Mouse (Mus musculus) B cell, adult 2 months (primary cell): ENCODE data around the gene Dhx35.

Experiments used
- DNase-seq, 2 experiments: peaks; one replicate each; pipeline ENCODE4 v3.0.0; 2022

Gene Dhx35

DNA sequence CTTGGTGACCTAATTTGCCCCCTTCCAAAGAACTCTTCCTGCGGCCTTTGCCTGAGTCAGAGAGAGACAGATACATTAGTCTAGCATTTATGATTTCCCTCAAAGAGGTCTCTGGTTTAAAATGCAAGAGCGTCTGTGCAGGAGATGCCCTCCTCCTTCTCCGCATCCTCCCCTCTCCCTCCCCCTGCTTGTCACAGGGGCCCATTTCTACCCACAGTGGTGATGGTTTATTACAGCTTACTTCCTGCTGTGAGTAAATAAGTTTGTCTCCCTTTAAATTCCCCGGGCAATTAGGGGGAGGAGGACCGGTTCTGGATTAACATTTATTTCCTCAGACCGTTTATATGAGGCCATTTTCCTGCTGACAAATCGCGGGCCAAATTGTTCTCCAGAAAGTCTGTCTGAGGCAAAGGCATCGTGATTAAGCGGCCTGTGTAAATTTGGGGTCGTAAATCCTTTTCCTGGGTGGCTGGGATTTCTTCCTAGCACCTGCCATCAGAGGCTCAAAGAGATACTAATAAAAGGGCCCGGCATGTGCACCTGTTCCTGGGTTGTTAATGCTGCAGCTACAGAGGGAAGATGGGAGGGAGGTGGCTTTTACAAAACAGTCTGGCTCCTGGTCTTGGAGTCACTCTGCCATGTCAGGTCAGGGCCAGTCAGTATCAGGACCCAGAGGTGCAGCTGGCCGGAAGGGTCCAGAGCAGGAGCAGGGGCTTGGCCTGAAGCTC, 104.0 kb downstream of the Dhx35 start:
- DNase-seq, result no peak
